In genomic region chr6:113037946-113038734, GRCm38 (mm10) we compare ENCODE assay signal across 8 mouse cellular contexts. TPM values are rescaled to one million over a fixed set of nuclear protein-coding genes. Genes with fewer than 3 reads are reported as not detected.
DNase-seq lines count a peak whose midpoint lies in the region; ATAC-seq lines count a peak whose summit lies in the region.

No protein-coding gene starts in this region.

- no peak overlapping the region for H3K27ac ChIP-seq in heart, embryonic 14.5 days (replicated peaks in 1 of 2; ENCODE audit: control insufficient read depth in 1 of 2, insufficient read depth in 1 of 2, low read depth in 2 of 2, low read length in 2 of 2)
- peak overlapping the region; percentile 60 for H3K27ac ChIP-seq in liver, embryonic 13.5 days
- H3K27ac ChIP-seq in stomach, embryonic 16.5 days (ENCODE audit: low read length): peak overlapping the region; percentile 91

- H3K4me1 ChIP-seq in heart, embryonic 14.5 days (ENCODE audit: control insufficient read depth in 2 of 2, insufficient read depth in 2 of 2, low read length in 2 of 2): peaks cover 4 to 5% of the 10 kb centered on the region in 2 experiments
- peaks cover 36% of the 10 kb centered on the region for H3K4me1 ChIP-seq in liver, embryonic 13.5 days (replicated peaks)
- peaks cover 3% of the 10 kb centered on the region for H3K4me1 ChIP-seq in stomach, embryonic 16.5 days (ENCODE audit: control insufficient read depth, insufficient read depth, low read length)

- H3K4me2 ChIP-seq in heart, embryonic 14.5 days (ENCODE audit: low read length): peak overlapping the region; percentile 54
- H3K4me2 ChIP-seq in liver, embryonic 13.5 days: peak overlapping the region; percentile 49
- H3K4me2 ChIP-seq in stomach, embryonic 16.5 days (ENCODE audit: low read depth, low read length): peak overlapping the region; percentile 53

- 0 out of 2 replicates have a peak, but pooled peaks cover 2% of the 10 kb centered on the region for H3K27me3 ChIP-seq in heart, embryonic 14.5 days (ENCODE audit: control insufficient read depth, insufficient read depth, low read length)
- no peaks in the 10 kb centered on the region for H3K27me3 ChIP-seq in liver, embryonic 13.5 days
- no peaks in the 10 kb centered on the region for H3K27me3 ChIP-seq in stomach, embryonic 16.5 days (ENCODE audit: control insufficient read depth, insufficient read depth, low read length)

- 9% methylated on average over 19 of the region's 19 CpGs for WGBS in heart, embryonic 14.5 days
- 17% methylated on average over 19 of the region's 19 CpGs for WGBS in liver, embryonic 13.5 days (ENCODE audit: insufficient replicate concordance)
- WGBS in stomach, embryonic 16.5 days: 5% methylated on average over 19 of the region's 19 CpGs

- H3K36me3 ChIP-seq in heart, embryonic 14.5 days (ENCODE audit: control insufficient read depth, insufficient read depth, low read length): no peaks in the 10 kb centered on the region
- no peaks in the 10 kb centered on the region for H3K36me3 ChIP-seq in liver, embryonic 13.5 days
- H3K36me3 ChIP-seq in stomach, embryonic 16.5 days (ENCODE audit: control insufficient read depth, insufficient read depth, low read length): no peaks in the 10 kb centered on the region

- no peaks in the 10 kb centered on the region for H3K9me3 ChIP-seq in heart, embryonic 14.5 days (ENCODE audit: control insufficient read depth, low read length)
- no peaks in the 10 kb centered on the region for H3K9me3 ChIP-seq in liver, embryonic 13.5 days (replicated peaks)
- H3K9me3 ChIP-seq in stomach, embryonic 16.5 days (replicated peaks; ENCODE audit: control insufficient read depth, low read length): no peaks in the 10 kb centered on the region

- peak; percentile 12 for DNase-seq in c-Kit-negative CD71-positive TER-119-positive erythroid progenitor cells, embryonic 14.5 days (ENCODE audit: low read depth, low spot score)
- DNase-seq in fat pad, adult 2 months (ENCODE audit: extremely low read depth, low read depth, low spot score): peak; percentile 80
- peak; percentile 82 for DNase-seq in kidney, postnatal 10 days
- peak; percentile 37 for DNase-seq in liver, embryonic 13.5 days
- peak; percentile 49 to 65 for DNase-seq in natural killer cell, adult 2 months (ENCODE audit: low spot score in 2 of 2)

- H3K9ac ChIP-seq in heart, embryonic 14.5 days (ENCODE audit: low read length): peak overlapping the region; percentile 35
- peak overlapping the region; percentile 36; the same call in 1 of the 2 replicates for H3K9ac ChIP-seq in liver, embryonic 13.5 days
- peak overlapping the region; percentile 66 for H3K9ac ChIP-seq in stomach, embryonic 16.5 days (ENCODE audit: low read length)

- 0 out of 4 replicates have a peak overlapping the region, but pooled peaks have one; percentile 8 for H3K4me3 ChIP-seq in heart, embryonic 14.5 days (ENCODE audit: control insufficient read depth in 1 of 2, insufficient read depth in 1 of 2, low read depth in 1 of 2, low read length in 2 of 2)
- peak overlapping the region; percentile 1; the same call in 1 of the 2 replicates for H3K4me3 ChIP-seq in liver, embryonic 13.5 days (replicated peaks)
- H3K4me3 ChIP-seq in stomach, embryonic 16.5 days (replicated peaks; ENCODE audit: low read length): peak overlapping the region; percentile 29

- peak; percentile 90 for ATAC-seq in CD4-positive, CD25-positive, alpha-beta regulatory T cell, adult 4 months
- ATAC-seq in heart, embryonic 14.5 days (ENCODE audit: insufficient number of reproducible peaks, insufficient read depth, low FRiP score, low read depth): no peak
- no peak; the same call in 1 of the 2 replicates for ATAC-seq in liver, embryonic 13.5 days (ENCODE audit: low read depth)
- peak; percentile 81 for ATAC-seq in stomach, embryonic 16.5 days (ENCODE audit: insufficient read depth, low FRiP score)

RNA-seq across cellular contexts. Expression of gene Thumpd3, which starts 7.9 kb away (rescaled TPM):
- polyA plus RNA-seq in CD4-positive, CD25-positive, alpha-beta regulatory T cell, adult 4 months (2017; shearing (Covaris generic)): 100 to 1,000 TPM in 1 of 2 experiments, 10 to 100 TPM in 1; 76.7 to 104 TPM
- 30.9 and 31.1 TPM in 2 replicates for polyA plus RNA-seq in heart, embryonic 14.5 days (2014; fragmentation: Nextera tagmentation; extraction: Ambion mirVana)
- 43.8 and 49.0 TPM in 2 replicates for polyA plus RNA-seq in liver, embryonic 13.5 days (2015; fragmentation: Nextera tagmentation; extraction: Ambion mirVana)
- polyA plus RNA-seq in stomach, embryonic 16.5 days (2015; fragmentation: Nextera tagmentation; extraction: Ambion mirVana): 49.7 and 51.0 TPM in 2 replicates

RNA-seq across cellular contexts. Expression of gene Setd5, which starts 39.0 kb away (rescaled TPM):
- polyA plus RNA-seq in CD4-positive, CD25-positive, alpha-beta regulatory T cell, adult 4 months (2017; shearing (Covaris generic)): 10 to 100 TPM; 31.9 to 37.2 TPM
- polyA plus RNA-seq in heart, embryonic 14.5 days (2014; fragmentation: Nextera tagmentation; extraction: Ambion mirVana): 57.0 and 59.1 TPM in 2 replicates
- polyA plus RNA-seq in liver, embryonic 13.5 days (2015; fragmentation: Nextera tagmentation; extraction: Ambion mirVana): 19.8 and 21.3 TPM in 2 replicates
- polyA plus RNA-seq in stomach, embryonic 16.5 days (2015; fragmentation: Nextera tagmentation; extraction: Ambion mirVana): 65.6 and 66.3 TPM in 2 replicates

Comparison
In these comparisons a context has a peak if more than half of its experiments do, and no peak if none do; other contexts are left out.
1. ATAC-seq: peak in CD4-positive, CD25-positive, alpha-beta regulatory T cell, adult 4 months (single experiment) and stomach, embryonic 16.5 days (single experiment); none in heart, embryonic 14.5 days (single experiment) and liver, embryonic 13.5 days (single experiment).
2. DNase-seq: peak in every context shown above with its lines; median percentile 82 in kidney, postnatal 10 days; 80 in fat pad, adult 2 months; 57 in natural killer cell, adult 2 months; 37 in liver, embryonic 13.5 days; 12 in c-Kit-negative CD71-positive TER-119-positive erythroid progenitor cells, embryonic 14.5 days.
3. H3K27ac ChIP-seq: peak in liver, embryonic 13.5 days (single experiment) and stomach, embryonic 16.5 days (single experiment); none in heart, embryonic 14.5 days (0 of 2).
4. Peak in every context shown above with its lines, with median percentiles within 50 percentile points of each other: H3K4me2 ChIP-seq, H3K4me3 ChIP-seq and H3K9ac ChIP-seq.